Mouse (Mus musculus) Patski (cell line): ENCODE data around the gene Erf. TPM values are rescaled to one million over a fixed set of nuclear protein-coding genes. Genes with fewer than 3 reads are reported as not detected.

ENCODE experiments used
- ATAC-seq: fragments of 100-300 bp; one replicate; pipeline ENCODE4 v1.8.0; 2021
- CTCF ChIA-PET: fragments of 350-600 bp; sonication (Branson Sonifier 250); formaldehyde crosslinking; loops from one replicate; lab custom pipeline; 2022; ENCODE audit warnings: inconsistent platforms; lab: Charles Lee
- POLR2A ChIA-PET: fragments of 350-600 bp; sonication (Branson Sonifier 250); formaldehyde crosslinking; loops from one replicate; lab custom pipeline; 2022; ENCODE audit warnings: antibody characterized with exemption, inconsistent platforms; lab: Charles Lee
- DNase-seq: peaks from one replicate; pipeline ENCODE4 v3.0.0-alpha.2; 2011; ENCODE audit warnings: low read depth, low spot score
- H3K27me3 ChIP-seq: fragments of 371-371 bp; one replicate; pipeline ENCODE4 v1.5.1; 2021
- CTCF ChIP-seq: fragments of 100-300 bp; IDR thresholded peaks from one replicate; pipeline ENCODE4 v1.5.1; 2021
- in situ Hi-C: fragments of 300-500 bp; cut with MboI; formaldehyde crosslinking; loops from 3 replicates; pipeline ENCODE4 v1.11.1; 2018; ENCODE audit warnings: low pct_unique_long_range_greater_than_20kb, mixed read lengths
- polyA plus RNA-seq: library from polyadenylated mRNA; unstranded; gene quantifications from one replicate; pipeline ENCODE4 v1.2.3, GENCODE M21; 2021

Gene Erf
- polyA plus RNA-seq, 1 experiment from 2014 or later = 45.9 TPM

- DNase-seq (no peak), ATAC-seq (no peak)
- POLR2A ChIA-PET = interaction anchor here (0.8 to 5.0 kb wide), 2 partner anchors 17 to 145 kb away, joined by 3 to 32 read pairs; partner anchors contain the start of gene Gsk3a
- CTCF ChIA-PET = interaction anchor here (1.0 to 3.3 kb wide), 4 partner anchors 12 to 58 kb away, joined by 3 to 11 read pairs (median 4); no protein-coding TSS in a partner anchor
- H3K27me3 ChIP-seq = no peaks in the 10 kb centered on the region
- in situ Hi-C loops = no loop called here
- no peak for TF ChIP-seq CTCF
Measured at GRCm38 (mm10) chr7:25219416-25219750, 31.2 kb downstream of the Erf start.

- DNase-seq = no peak
- ChIA-PET POLR2A (interaction anchor here (0.8 to 5.0 kb wide), 2 partner anchors 17 to 144 kb away, joined by 3 to 32 read pairs; partner anchors contain the start of gene Gsk3a), CTCF (interaction anchor here (2.1 to 3.3 kb wide), 2 partner anchors 12 to 31 kb away, joined by 6 to 11 read pairs; no protein-coding TSS in a partner anchor)
- no peak for ATAC-seq
- in situ Hi-C loops = no loop called here
- H3K27me3 ChIP-seq = no peaks in the 10 kb centered on the region
- no peak for TF ChIP-seq CTCF
Measured at GRCm38 (mm10) chr7:25218705-25219415, 31.7 kb downstream of the Erf start.

GRCm38 (mm10) chr7:25217653-25218395, 32.7 kb downstream of the Erf start:
- DNase-seq (no peak), ATAC-seq (no peak)
- CTCF ChIA-PET = interaction anchor here (2.1 to 3.3 kb wide), 2 partner anchors 11 to 30 kb away, joined by 6 to 11 read pairs; no protein-coding TSS in a partner anchor
- H3K27me3 ChIP-seq = no peaks in the 10 kb centered on the region
- no peak for TF ChIP-seq CTCF
- in situ Hi-C loops = no loop called here
- POLR2A ChIA-PET = interaction anchor here (5.0 kb wide), 1 partner anchor 19 kb away, joined by 32 read pairs; the partner anchor contains the start of gene Gsk3a

- CTCF ChIA-PET = interaction anchor here (0.7 to 1.4 kb wide), 2 partner anchors 14 to 81 kb away, joined by 3 read pairs; no protein-coding TSS in a partner anchor
- ATAC-seq = no peak
- POLR2A ChIA-PET = no interaction called here
- in situ Hi-C loops = no loop called here
- no peak for TF ChIP-seq CTCF
- no peak for DNase-seq
- H3K27me3 ChIP-seq = no peaks in the 10 kb centered on the region
Measured at GRCm38 (mm10) chr7:25214172-25214571, 36.4 kb downstream of the Erf start.

- ChIA-PET CTCF (interaction anchor here (1.4 kb wide), 1 partner anchor 13 kb away, joined by 3 read pairs; no protein-coding TSS in a partner anchor), POLR2A (no interaction called here)
- TF ChIP-seq CTCF = no peak
- no peak for DNase-seq
- no peak for ATAC-seq
- no peaks in the 10 kb centered on the region for H3K27me3 ChIP-seq
- in situ Hi-C loops = no loop called here
Measured at GRCm38 (mm10) chr7:25213099-25213498, 37.5 kb downstream of the Erf start.

- CTCF ChIA-PET = no interaction called here
- H3K27me3 ChIP-seq = no peaks in the 10 kb centered on the region
- ATAC-seq (no peak), DNase-seq (no peak)
- TF ChIP-seq CTCF = no peak
- POLR2A ChIA-PET = no interaction called here
- in situ Hi-C loops = no loop called here
Measured at GRCm38 (mm10) chr7:25210482-25210881, 40.1 kb downstream of the Erf start.

GRCm38 (mm10) chr7:25209161-25209622, 41.4 kb downstream of the Erf start:
- in situ Hi-C loops = no loop called here
- CTCF ChIA-PET = interaction anchor here (0.6 kb wide), 1 partner anchor 373 kb away, joined by 3 read pairs; no protein-coding TSS in a partner anchor
- DNase-seq (no peak), ATAC-seq (no peak)
- POLR2A ChIA-PET = interaction anchor here (1.4 kb wide), 1 partner anchor 15 kb away, joined by 3 read pairs; no protein-coding TSS in a partner anchor
- TF ChIP-seq CTCF = no peak
- no peaks in the 10 kb centered on the region for H3K27me3 ChIP-seq

GRCm38 (mm10) chr7:25206094-25206830, 44.3 kb downstream of the Erf start:
- ATAC-seq = no peak
- ChIA-PET CTCF (interaction anchor here (2.2 kb wide), 1 partner anchor 12 kb away, joined by 11 read pairs; no protein-coding TSS in a partner anchor), POLR2A (no interaction called here)
- no peak for TF ChIP-seq CTCF
- H3K27me3 ChIP-seq = no peaks in the 10 kb centered on the region
- DNase-seq = no peak
- in situ Hi-C loops = no loop called here

GRCm38 (mm10) chr7:25205355-25206093, 45.0 kb downstream of the Erf start:
- DNase-seq (no peak), ATAC-seq (no peak)
- CTCF ChIA-PET = no interaction called here
- no peak for TF ChIP-seq CTCF
- H3K27me3 ChIP-seq = no peaks in the 10 kb centered on the region
- POLR2A ChIA-PET = no interaction called here
- in situ Hi-C loops = no loop called here
